Mouse (Mus musculus): ENCODE results near the gene Col28a1. TPM values are rescaled to one million over a fixed set of nuclear protein-coding genes. Genes with fewer than 3 reads are reported as not detected.

Col28a1 gene
- polyA plus RNA-seq, 1 experiment, result not detected

DNA sequence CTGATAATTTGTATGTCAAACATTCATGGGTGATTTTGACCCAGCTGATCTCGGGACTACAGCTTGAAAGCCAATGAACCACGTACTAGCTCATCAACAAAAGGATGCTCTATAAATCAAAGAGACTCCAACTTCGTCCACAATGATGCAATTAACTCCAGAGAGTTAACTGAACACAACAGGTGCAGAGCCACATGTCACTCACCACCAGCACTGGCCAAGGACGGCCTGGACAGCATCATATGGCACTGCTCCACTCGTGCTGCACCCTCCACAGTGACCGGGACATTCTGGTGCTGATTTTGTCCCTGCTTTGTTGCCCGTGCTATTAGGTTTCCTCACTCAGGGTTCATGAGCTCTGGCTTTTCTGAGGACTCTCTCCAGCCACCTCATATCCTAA, 107.6 kb downstream of the Col28a1 start:
- no peaks in the 10 kb centered on the region for H3K4me1 ChIP-seq (ENCODE audit: control insufficient read depth, insufficient read depth, low read length)
- no peak overlapping the region for H3K4me3 ChIP-seq (ENCODE audit: insufficient read depth, low read length)
- no peak overlapping the region for H3K27ac ChIP-seq (ENCODE audit: insufficient read depth, low read depth, low read length)
- TF ChIP-seq CTCF (IDR thresholded peaks at IDR 0.05; ENCODE audit: low read depth, low read length) (no peak), POLR2A (IDR thresholded peaks at IDR 0.05; ENCODE audit: borderline replicate concordance, low read depth, low read length) (no peak)

DNA sequence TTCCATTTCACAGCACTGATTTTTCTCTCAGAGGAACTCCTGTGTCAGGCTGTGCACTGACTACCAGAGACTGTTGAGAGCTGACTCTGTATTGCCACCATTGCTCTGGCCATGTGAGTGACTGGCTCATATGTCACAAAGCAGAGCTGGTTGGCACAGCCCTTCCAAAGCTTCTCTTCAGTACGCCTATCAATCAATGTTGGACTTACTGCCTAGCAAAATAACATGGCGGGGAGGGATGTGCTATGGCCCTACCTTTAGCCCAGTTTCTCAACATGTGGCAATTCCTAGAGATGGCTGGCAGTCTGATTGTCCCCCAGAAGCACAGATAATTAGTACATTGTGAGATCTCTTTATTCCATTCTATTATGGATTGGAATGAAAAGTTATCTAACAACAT, 109.2 kb downstream of the Col28a1 start:
- TF ChIP-seq POLR2A (IDR thresholded peaks at IDR 0.05; ENCODE audit: borderline replicate concordance, low read depth, low read length) (no peak), CTCF (IDR thresholded peaks at IDR 0.05; ENCODE audit: low read depth, low read length) (no peak)
- no peaks in the 10 kb centered on the region for H3K4me1 ChIP-seq (ENCODE audit: control insufficient read depth, insufficient read depth, low read length)
- no peak overlapping the region for H3K4me3 ChIP-seq (ENCODE audit: insufficient read depth, low read length)
- H3K27ac ChIP-seq (ENCODE audit: insufficient read depth, low read depth, low read length), result no peak overlapping the region

DNA sequence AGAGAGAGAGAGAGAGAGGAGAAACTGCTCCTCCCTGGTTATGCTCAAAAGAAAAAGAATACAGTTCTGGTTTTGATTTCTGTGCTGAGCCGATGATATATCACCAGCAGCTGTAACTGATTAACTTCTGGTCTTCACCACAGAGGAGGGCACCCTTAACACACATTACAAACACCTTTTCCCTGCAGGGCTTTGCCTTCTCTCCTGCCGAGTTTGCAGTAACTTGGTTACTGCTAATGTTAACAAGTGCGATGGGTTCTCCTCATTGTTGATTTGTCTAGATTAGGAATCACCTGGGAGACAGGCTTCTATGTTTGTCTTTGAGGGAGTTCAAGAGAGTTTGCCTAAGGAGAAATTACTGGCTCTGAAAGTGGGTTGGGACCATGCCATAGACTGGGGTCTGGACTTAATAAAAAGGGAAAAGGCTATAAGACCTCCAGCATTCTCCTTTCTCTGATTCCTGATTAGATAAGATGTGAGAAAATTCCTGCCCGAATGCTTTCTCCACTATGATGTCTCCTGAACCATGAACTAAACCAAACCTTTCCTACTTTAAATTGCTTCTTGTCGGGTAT, 114.8 kb downstream of the Col28a1 start:
- no peak for TF ChIP-seq POLR2A (IDR thresholded peaks at IDR 0.05; ENCODE audit: borderline replicate concordance, low read depth, low read length)
- TF ChIP-seq CTCF (IDR thresholded peaks at IDR 0.05; ENCODE audit: low read depth, low read length), result no peak
- no peak overlapping the region for H3K27ac ChIP-seq (ENCODE audit: insufficient read depth, low read depth, low read length)

DNA sequence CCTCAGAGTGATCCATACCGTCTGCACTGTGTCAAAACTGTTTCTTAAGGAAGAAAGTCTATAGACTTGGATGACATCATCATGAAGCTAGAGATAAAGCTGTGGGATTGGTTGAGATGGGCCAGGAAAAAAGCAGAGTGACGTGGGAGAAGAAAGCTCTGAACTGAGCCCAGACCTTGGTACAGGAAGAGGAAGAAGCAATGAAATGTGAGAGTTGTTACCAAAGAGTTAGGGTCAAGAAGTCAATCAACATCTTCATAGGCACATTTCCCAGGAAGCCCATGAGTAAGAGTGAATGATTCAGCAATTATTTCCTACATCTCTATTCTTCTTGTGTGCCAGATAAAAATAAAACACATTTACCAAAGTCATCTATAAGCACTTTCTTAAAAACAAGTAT, 117.5 kb downstream of the Col28a1 start:
- TF ChIP-seq CTCF (IDR thresholded peaks at IDR 0.05; ENCODE audit: low read depth, low read length) (no peak), POLR2A (IDR thresholded peaks at IDR 0.05; ENCODE audit: borderline replicate concordance, low read depth, low read length) (no peak)
- Histone ChIP-seq H3K4me3 (ENCODE audit: insufficient read depth, low read length) (no peak overlapping the region), H3K27ac (ENCODE audit: insufficient read depth, low read depth, low read length) (no peak overlapping the region), H3K4me1 (ENCODE audit: control insufficient read depth, insufficient read depth, low read length) (no peaks in the 10 kb centered on the region)

More for the DNA sequence above, 114.8 kb downstream of the Col28a1 start:
- Histone ChIP-seq H3K4me1 (ENCODE audit: control insufficient read depth, insufficient read depth, low read length) (no peaks in the 10 kb centered on the region), H3K4me3 (ENCODE audit: insufficient read depth, low read length) (no peak overlapping the region)

DNA sequence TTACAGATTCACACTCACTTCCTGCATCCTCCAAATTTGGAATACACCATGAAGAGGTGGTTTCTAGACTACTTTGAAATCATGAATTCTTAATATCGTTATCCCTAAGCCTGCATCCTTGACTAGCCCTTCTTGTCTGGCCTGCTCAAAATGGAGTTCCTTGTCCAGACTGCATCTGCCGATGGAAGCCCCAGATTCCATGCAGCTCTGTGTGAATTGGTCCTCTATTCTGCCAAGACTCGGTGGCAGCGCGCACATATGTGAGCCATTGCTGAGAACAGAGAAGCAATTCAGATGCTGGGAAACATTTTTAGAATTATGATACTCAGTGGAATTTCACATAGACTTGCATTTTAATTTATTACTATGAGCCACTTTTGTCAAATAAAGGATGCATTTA, 123.4 kb downstream of the Col28a1 start:
- TF ChIP-seq CTCF (IDR thresholded peaks at IDR 0.05; ENCODE audit: low read depth, low read length) (no peak), POLR2A (IDR thresholded peaks at IDR 0.05; ENCODE audit: borderline replicate concordance, low read depth, low read length) (no peak)
- no peaks in the 10 kb centered on the region for H3K4me1 ChIP-seq (ENCODE audit: control insufficient read depth, insufficient read depth, low read length)
- H3K4me3 ChIP-seq (ENCODE audit: insufficient read depth, low read length), result no peak overlapping the region
- H3K27ac ChIP-seq (ENCODE audit: insufficient read depth, low read depth, low read length), result no peak overlapping the region

DNA sequence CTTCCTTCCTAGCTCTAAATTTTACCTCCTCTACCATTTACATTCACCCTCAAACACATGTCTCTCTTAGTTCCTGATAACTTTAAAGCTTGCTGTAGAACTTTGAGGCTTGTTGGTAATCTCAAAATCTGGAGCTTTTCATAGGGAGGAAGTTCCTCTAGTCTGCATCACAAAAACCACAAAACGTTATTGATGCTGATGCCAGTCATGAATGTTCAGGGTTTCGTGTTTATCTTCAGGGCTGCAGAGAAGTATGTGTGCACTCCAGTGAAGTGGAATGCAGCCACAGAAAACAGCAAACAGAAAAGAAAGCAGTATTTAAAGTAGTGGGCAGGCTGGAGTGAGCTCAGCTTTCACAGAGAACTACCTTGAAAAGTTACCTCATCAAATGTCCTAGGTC, 124.0 kb downstream of the Col28a1 start:
- no peak for TF ChIP-seq POLR2A (IDR thresholded peaks at IDR 0.05; ENCODE audit: borderline replicate concordance, low read depth, low read length)
- TF ChIP-seq CTCF (IDR thresholded peaks at IDR 0.05; ENCODE audit: low read depth, low read length), result no peak
- H3K4me1 ChIP-seq (ENCODE audit: control insufficient read depth, insufficient read depth, low read length), result no peaks in the 10 kb centered on the region
- no peak overlapping the region for H3K27ac ChIP-seq (ENCODE audit: insufficient read depth, low read depth, low read length)
- no peak overlapping the region for H3K4me3 ChIP-seq (ENCODE audit: insufficient read depth, low read length)

DNA sequence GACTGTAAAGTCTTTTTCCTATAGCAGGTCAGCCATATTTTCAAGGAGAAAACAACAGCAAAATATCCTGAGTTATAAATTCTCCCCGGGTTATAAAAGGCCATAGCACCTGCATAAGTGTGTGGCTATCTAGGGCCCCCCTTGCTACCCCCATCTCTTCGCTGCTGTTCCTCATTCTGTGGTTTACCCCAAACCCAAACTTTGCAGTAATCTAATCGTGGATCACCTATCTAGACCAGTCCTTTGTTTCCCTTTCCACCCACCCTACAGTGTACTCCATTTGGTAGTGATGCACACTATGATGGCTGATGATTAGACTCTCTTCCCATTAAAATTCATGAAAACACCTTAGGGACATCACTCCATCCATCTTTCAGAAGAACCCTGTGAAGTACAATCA, 125.3 kb downstream of the Col28a1 start:
- H3K27ac ChIP-seq (ENCODE audit: insufficient read depth, low read depth, low read length), result no peak overlapping the region
- no peaks in the 10 kb centered on the region for H3K4me1 ChIP-seq (ENCODE audit: control insufficient read depth, insufficient read depth, low read length)
- H3K4me3 ChIP-seq (ENCODE audit: insufficient read depth, low read length), result no peak overlapping the region
- TF ChIP-seq CTCF (IDR thresholded peaks at IDR 0.05; ENCODE audit: low read depth, low read length) (no peak), POLR2A (IDR thresholded peaks at IDR 0.05; ENCODE audit: borderline replicate concordance, low read depth, low read length) (no peak)

DNA sequence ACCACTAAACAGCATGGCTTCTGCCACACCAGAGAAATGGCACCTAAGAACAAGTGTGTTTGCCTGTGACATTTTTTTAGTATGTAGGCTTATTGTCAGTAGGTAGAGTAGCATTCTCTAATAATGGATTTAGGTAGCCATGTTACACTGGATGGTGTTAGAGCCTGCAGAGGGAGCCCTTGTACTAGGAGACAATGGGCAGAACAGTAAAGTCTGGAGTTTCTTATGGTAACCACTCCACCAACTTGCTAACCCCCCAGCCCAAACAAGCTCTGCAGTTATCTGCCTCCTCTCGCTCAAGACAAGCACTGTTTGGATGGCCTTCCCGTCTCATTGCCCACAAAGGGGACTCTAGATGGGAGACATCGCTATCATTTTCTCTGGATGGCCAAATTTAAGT, 126.2 kb downstream of the Col28a1 start:
- H3K27ac ChIP-seq (ENCODE audit: insufficient read depth, low read depth, low read length), result no peak overlapping the region
- no peaks in the 10 kb centered on the region for H3K4me1 ChIP-seq (ENCODE audit: control insufficient read depth, insufficient read depth, low read length)
- H3K4me3 ChIP-seq (ENCODE audit: insufficient read depth, low read length), result no peak overlapping the region
- TF ChIP-seq CTCF (IDR thresholded peaks at IDR 0.05; ENCODE audit: low read depth, low read length) (no peak), POLR2A (IDR thresholded peaks at IDR 0.05; ENCODE audit: borderline replicate concordance, low read depth, low read length) (no peak)

DNA sequence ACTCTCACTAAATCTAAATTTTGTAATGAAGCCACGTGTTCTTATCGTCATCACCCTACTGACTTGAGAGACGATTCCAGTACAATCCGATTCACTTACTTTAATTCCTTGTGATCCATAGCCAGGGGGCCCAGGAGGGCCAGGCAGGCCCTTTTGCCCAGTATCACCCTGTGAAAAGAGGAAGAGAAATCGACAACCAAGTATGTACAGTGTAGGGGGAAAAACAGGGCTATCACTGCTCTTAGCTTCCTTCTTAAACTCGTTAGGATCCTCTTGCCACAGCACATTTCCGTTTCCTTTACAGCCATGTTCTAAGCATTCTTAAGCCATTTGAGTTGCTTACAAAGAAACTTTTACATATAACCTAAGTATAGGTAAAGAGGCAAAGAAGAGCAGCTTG, 133.2 kb downstream of the Col28a1 start:
- no peak overlapping the region for H3K27ac ChIP-seq (ENCODE audit: insufficient read depth, low read depth, low read length)
- TF ChIP-seq CTCF (IDR thresholded peaks at IDR 0.05; ENCODE audit: low read depth, low read length) (no peak), POLR2A (IDR thresholded peaks at IDR 0.05; ENCODE audit: borderline replicate concordance, low read depth, low read length) (no peak)
- no peaks in the 10 kb centered on the region for H3K4me1 ChIP-seq (ENCODE audit: control insufficient read depth, insufficient read depth, low read length)
- no peak overlapping the region for H3K4me3 ChIP-seq (ENCODE audit: insufficient read depth, low read length)

DNA sequence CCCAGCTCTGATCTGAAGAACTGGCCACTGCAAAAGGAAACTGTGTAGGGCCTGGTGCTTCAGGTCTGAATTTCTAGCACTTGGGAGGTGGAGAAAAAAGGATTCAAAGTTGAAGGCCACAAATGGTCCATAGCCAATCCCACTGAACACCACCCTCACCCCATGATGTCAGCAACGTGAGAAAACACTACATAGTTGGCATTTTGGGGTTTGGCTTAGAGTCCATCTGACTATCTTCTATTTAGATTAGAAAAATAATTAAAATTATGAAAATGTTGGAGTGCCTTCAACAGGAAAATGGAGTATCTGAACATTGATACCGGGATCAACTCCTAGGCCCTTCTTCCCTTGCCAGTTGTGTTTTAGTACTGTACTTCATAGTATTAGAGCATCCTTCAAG, 144.2 kb downstream of the Col28a1 start:
- no peak overlapping the region for H3K4me3 ChIP-seq (ENCODE audit: insufficient read depth, low read length)
- no peak for TF ChIP-seq CTCF (IDR thresholded peaks at IDR 0.05; ENCODE audit: low read depth, low read length)
- TF ChIP-seq POLR2A (IDR thresholded peaks at IDR 0.05; ENCODE audit: borderline replicate concordance, low read depth, low read length), result no peak
- H3K27ac ChIP-seq (ENCODE audit: insufficient read depth, low read depth, low read length), result no peak overlapping the region
- H3K4me1 ChIP-seq (ENCODE audit: control insufficient read depth, insufficient read depth, low read length), result no peaks in the 10 kb centered on the region

DNA sequence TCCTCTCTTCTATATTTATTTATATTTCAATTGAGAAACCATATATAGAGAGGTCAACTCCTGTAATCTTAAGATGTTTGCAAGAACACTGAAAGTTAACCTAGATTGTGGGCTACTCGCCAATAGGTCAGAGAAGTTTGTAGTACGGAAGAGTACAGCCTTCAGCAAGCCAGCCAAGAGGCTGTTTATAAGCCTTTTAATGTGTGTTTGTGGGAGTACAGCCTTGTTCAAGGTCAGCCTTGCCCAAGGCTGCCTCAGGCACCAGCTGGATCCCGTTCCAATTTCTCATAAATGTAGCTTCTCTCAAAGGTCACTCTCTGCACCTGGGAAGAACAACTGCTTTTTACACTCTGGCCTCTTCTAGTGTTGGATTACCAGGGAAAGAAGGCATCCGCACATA, 146.0 kb downstream of the Col28a1 start:
- TF ChIP-seq POLR2A (IDR thresholded peaks at IDR 0.05; ENCODE audit: borderline replicate concordance, low read depth, low read length) (no peak), CTCF (IDR thresholded peaks at IDR 0.05; ENCODE audit: low read depth, low read length) (no peak)

More for the DNA sequence above, 146.0 kb downstream of the Col28a1 start:
- Histone ChIP-seq H3K27ac (ENCODE audit: insufficient read depth, low read depth, low read length) (no peak overlapping the region), H3K4me1 (ENCODE audit: control insufficient read depth, insufficient read depth, low read length) (no peaks in the 10 kb centered on the region), H3K4me3 (ENCODE audit: insufficient read depth, low read length) (no peak overlapping the region)

Measured in bone marrow macrophage, adult 2 months (primary cell).